8 mouse cellular contexts compared by ENCODE assay signal in the genomic region with DNA sequence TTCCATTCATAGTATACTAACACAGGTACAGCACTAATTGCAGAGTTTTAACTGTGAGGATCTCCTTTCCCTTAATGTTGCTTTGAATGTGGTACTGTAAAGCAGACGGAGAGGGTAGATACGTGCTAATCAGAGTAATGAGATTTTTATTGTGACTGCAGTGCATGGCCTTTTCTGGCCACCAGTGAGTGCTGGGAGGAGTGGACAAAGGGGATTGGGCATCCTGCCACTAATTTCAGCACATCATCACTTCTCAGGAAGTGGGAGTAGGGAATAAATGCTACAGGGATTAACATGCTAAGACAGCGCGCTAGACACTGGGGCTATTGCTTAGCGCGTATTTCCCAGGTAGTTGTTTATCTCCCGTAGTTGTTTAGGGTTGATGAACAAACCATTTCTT. TPM values are rescaled to one million over a fixed set of nuclear protein-coding genes. Genes with fewer than 3 reads are reported as not detected.
DNase-seq lines count a peak whose midpoint lies in the region; ATAC-seq lines count a peak whose summit lies in the region.

No protein-coding gene starts in this region.

- H3K4me1 ChIP-seq in heart, embryonic 11.5 days (ENCODE audit: control insufficient read depth, insufficient read depth, low read length): peaks cover 20% of the 10 kb centered on the region; the same call in 1 of the 2 replicates
- peaks cover 45% of the 10 kb centered on the region for H3K4me1 ChIP-seq in kidney, embryonic 16.5 days (ENCODE audit: insufficient read depth, low read length)

- H3K36me3 ChIP-seq in heart, embryonic 11.5 days (ENCODE audit: control insufficient read depth, insufficient read depth, low read length): no peaks in the 10 kb centered on the region
- no peaks in the 10 kb centered on the region for H3K36me3 ChIP-seq in kidney, embryonic 16.5 days (ENCODE audit: insufficient read depth, low read length)

- H3K4me2 ChIP-seq in heart, embryonic 11.5 days: peak overlapping the region; percentile 95
- peak overlapping the region; percentile 84 for H3K4me2 ChIP-seq in kidney, embryonic 16.5 days (replicated peaks; ENCODE audit: low read depth, low read length)

- H3K9ac ChIP-seq in heart, embryonic 11.5 days (ENCODE audit: low read depth, low read length): peak overlapping the region; percentile 85
- peak overlapping the region; percentile 84 for H3K9ac ChIP-seq in kidney, embryonic 16.5 days (replicated peaks; ENCODE audit: low read length)

- peak overlapping the region; percentile 71 for H3K27ac ChIP-seq in heart, embryonic 11.5 days (ENCODE audit: low read depth, low read length)
- peak overlapping the region; percentile 86 for H3K27ac ChIP-seq in kidney, embryonic 16.5 days (ENCODE audit: low read length)

- peak overlapping the region; percentile 71 for H3K4me3 ChIP-seq in heart, embryonic 11.5 days (ENCODE audit: low read depth, low read length)
- peak overlapping the region; percentile 65 for H3K4me3 ChIP-seq in kidney, embryonic 16.5 days (ENCODE audit: low read length)

- ATAC-seq in heart, embryonic 11.5 days (replicated peaks; ENCODE audit: insufficient number of reproducible peaks, low FRiP score, low TSS enrichment): no peak
- no peak for ATAC-seq in kidney, embryonic 16.5 days (ENCODE audit: low FRiP score, low TSS enrichment)
- ATAC-seq in megakaryocyte progenitor cell, adult 5-6 weeks (replicated peaks; ENCODE audit: poor library complexity): no peak

- DNase-seq in thymus, postnatal 0 days (ENCODE audit: low spot score): peak; percentile 6
- DNase-seq in thymus, postnatal 10 days (ENCODE audit: low spot score in 2 of 2): no peak
- DNase-seq in cerebellum, adult 9-10 months: peak; percentile 51
- DNase-seq in lung, postnatal 25 days (ENCODE audit: low spot score): peak; percentile 41
- DNase-seq in frontal cortex, postnatal 10 days (ENCODE audit: low spot score in 2 of 2): no peak

- no peaks in the 10 kb centered on the region for H3K27me3 ChIP-seq in heart, embryonic 11.5 days (ENCODE audit: control insufficient read depth, insufficient read depth, low read length)
- H3K27me3 ChIP-seq in kidney, embryonic 16.5 days (ENCODE audit: insufficient read depth, low read length): no peaks in the 10 kb centered on the region

- 7% methylated on average over 7 of the region's 7 CpGs for WGBS in heart, embryonic 11.5 days (ENCODE audit: insufficient replicate concordance)
- WGBS in kidney, embryonic 16.5 days: 2% methylated on average over 7 of the region's 7 CpGs

- H3K9me3 ChIP-seq in heart, embryonic 11.5 days (replicated peaks; ENCODE audit: control insufficient read depth, low read length): no peaks in the 10 kb centered on the region
- H3K9me3 ChIP-seq in kidney, embryonic 16.5 days (ENCODE audit: low read length): no peaks in the 10 kb centered on the region

RNA-seq across cellular contexts. Expression of gene Zcchc2, which starts 3.0 kb away (rescaled TPM):
- 3.7 and 5.3 TPM in 2 replicates for polyA plus RNA-seq in thymus, postnatal 0 days (2015; fragmentation: Nextera tagmentation; extraction: Ambion mirVana)
- 2.4 and 2.7 TPM in 2 replicates for polyA plus RNA-seq in heart, embryonic 11.5 days (2014; fragmentation: Nextera tagmentation; extraction: Ambion mirVana)
- 3.0 and 3.8 TPM in 2 replicates for polyA plus RNA-seq in kidney, embryonic 16.5 days (2015; fragmentation: Nextera tagmentation; extraction: Ambion mirVana)
- 22.2 and 25.0 TPM in 2 replicates for total RNA-seq in megakaryocyte progenitor cell, adult 5-6 weeks (2015)
- total RNA-seq in megakaryocyte progenitor cell, adult 5-6 weeks (2017): 15.1 and 16.7 TPM in 2 replicates

Comparison
In these comparisons a context has a peak if more than half of its experiments do, and no peak if none do; other contexts are left out.
1. DNase-seq: peak in thymus, postnatal 0 days (single experiment), cerebellum, adult 9-10 months (single experiment) and lung, postnatal 25 days (single experiment); none in thymus, postnatal 10 days (0 of 2) and frontal cortex, postnatal 10 days (0 of 2).